Comparison of ENCODE assay signal across 9 mouse cellular contexts in genomic region chr16:38668871-38669675, GRCm38 (mm10). TPM values are rescaled to one million over a fixed set of nuclear protein-coding genes. Genes with fewer than 3 reads are reported as not detected.
A peak's percentile ranks its signal among the peaks of the same experiment; 100 is the strongest.
DNase-seq lines count a peak whose midpoint lies in the region.
"Had no signal": no experiment of that assay in that cellular context is flagged by ENCODE, and none has a peak within 500 bp of the region (broad histone marks: within the 10 kb centered on the region; RNA-seq: fewer than 3 reads in every experiment).

No protein-coding gene starts in this region.

- DNase-seq in adrenal gland, postnatal 36 days = peak; percentile 23 to 51
- no peak for DNase-seq in adrenal gland, postnatal 14 days
- peak; percentile 34 for DNase-seq in right cerebral cortex, postnatal 4 days
- DNase-seq in right cerebral cortex, postnatal 25 days = no peak
- peak; percentile 56 to 83 for DNase-seq in kidney, postnatal 25 days
- DNase-seq in urinary bladder, postnatal 25 days (ENCODE audit: low spot score) = no peak
- no peak for DNase-seq in B cell, adult 2 months
- no peak for DNase-seq in thymus, postnatal 0 days (ENCODE audit: low spot score)
- DNase-seq: liver, postnatal 0 days had no signal

RNA-seq across cellular contexts. Expression of gene Arhgap31, which starts 44.0 kb away (rescaled TPM):
- 10 to 100 TPM; 21.3 to 33.7 TPM for total RNA-seq in adrenal gland, postnatal 36 days (2021)
- 34.8 and 37.5 TPM in 2 replicates for total RNA-seq in adrenal gland, postnatal 14 days (2021)
- polyA plus RNA-seq in thymus, postnatal 0 days (2015; fragmentation: Nextera tagmentation; extraction: Ambion mirVana) = 3.9 and 5.7 TPM in 2 replicates

Comparison
In these comparisons a context has a peak if more than half of its experiments do, and no peak if none do; other contexts are left out.
1. DNase-seq: peak in adrenal gland, postnatal 36 days (2 of 2), right cerebral cortex, postnatal 4 days (single experiment) and kidney, postnatal 25 days (2 of 2); none in adrenal gland, postnatal 14 days (single experiment), right cerebral cortex, postnatal 25 days (single experiment), urinary bladder, postnatal 25 days (single experiment), B cell, adult 2 months (0 of 2) and thymus, postnatal 0 days (single experiment).